Mouse (Mus musculus) left cerebral cortex, postnatal 25 days (tissue): Measurements from ENCODE around the gene Tgfb2. TPM values are rescaled to one million over a fixed set of nuclear protein-coding genes. Genes with fewer than 3 reads are reported as not detected.

Experiments
- DNase-seq, 2 experiments: peaks; one replicate each; pipeline ENCODE4 v3.0.0; 2022; ENCODE audit warnings: low spot score in 2 of 2, mixed read lengths in 1 of 2
- intact Hi-C: fragments of 180-260 bp; cut with DNase I; formaldehyde crosslinking; loops from one replicate; pipeline ENCODE4 v1.15.1; 2025
- total RNA-seq, 2 experiments: library from RNA; stranded (reverse); gene quantifications; 2 replicates each; pipeline ENCODE4 v1.2.3; 2021

The Tgfb2 gene
- total RNA-seq, result 1 to 10 TPM; 7.6 to 8.4 TPM

DNA sequence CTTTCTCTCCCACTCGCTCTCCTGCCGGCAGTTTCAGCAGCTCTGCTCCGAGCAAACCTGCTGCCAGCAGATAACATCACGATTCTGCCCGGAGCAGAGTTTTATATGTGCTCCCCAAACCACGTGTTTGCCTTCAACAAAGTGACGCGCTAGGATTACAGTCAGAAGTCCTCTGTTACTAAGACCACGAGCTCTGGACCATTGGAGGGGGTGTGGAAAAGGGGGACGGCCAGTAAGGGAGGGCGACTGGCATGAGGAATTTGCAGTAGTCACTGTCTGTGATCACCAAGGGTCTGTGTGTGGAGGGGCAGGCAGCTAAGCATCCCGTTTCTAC, at the start of gene Tgfb2:
Tgfb2 (minus strand) TSS at position 75 of the 334 bp plus-strand sequence.
- intact Hi-C loops, result loop anchor here (5.0 to 10.0 kb wide), 3 partner anchors 314 to 591 kb away; partner anchors contain the start of gene Lyplal1
- peak; percentile 26 to 31 for DNase-seq

DNA sequence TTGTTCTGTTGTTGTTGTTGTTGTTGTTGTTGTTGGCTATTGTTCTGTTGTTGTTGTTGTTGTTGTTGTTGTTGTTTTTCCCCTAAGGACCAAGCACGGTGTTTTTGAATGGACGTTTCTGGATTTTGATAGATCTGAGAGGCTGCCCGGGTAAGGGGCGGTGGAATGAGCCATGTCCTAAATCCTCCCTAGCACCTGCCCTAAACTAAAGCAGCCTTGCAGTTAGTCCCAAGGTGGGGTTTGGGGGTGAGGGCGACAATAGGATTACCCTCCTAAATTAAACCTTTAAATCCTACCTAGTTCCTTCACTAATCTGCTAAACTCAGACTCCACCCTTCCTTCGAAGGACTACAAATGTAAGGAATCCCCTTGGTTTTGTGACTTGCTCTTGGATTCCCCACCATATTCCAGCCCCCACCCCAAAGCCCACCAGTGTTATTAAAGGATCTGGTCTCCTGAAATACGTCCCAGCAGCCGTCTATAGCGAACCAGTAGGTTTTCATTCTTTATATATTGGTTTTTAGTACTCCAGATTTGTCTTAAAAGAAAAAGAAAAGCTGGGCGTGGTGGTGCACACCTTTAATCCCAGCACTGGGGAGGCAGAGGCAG, 44.0 kb upstream of the Tgfb2 start:
- intact Hi-C loops, result no loop called here
- no peak for DNase-seq

GRCm38 (mm10) chr1:186748724-186749653, 43.2 kb upstream of the Tgfb2 start, which contains the start of gene Rrp15:
TSS of gene Rrp15 (minus strand) at chr1:186749358.
- intact Hi-C loops, result no loop called here
- DNase-seq, result peak; percentile 85 to 86

- DNase-seq, result no peak
- intact Hi-C loops, result no loop called here
Observed at GRCm38 (mm10) chr1:186739828-186740227, 34.0 kb upstream of the Tgfb2 start.

GRCm38 (mm10) chr1:186735537-186735936, 29.7 kb upstream of the Tgfb2 start:
- DNase-seq, result no peak
- intact Hi-C loops, result no loop called here

DNA sequence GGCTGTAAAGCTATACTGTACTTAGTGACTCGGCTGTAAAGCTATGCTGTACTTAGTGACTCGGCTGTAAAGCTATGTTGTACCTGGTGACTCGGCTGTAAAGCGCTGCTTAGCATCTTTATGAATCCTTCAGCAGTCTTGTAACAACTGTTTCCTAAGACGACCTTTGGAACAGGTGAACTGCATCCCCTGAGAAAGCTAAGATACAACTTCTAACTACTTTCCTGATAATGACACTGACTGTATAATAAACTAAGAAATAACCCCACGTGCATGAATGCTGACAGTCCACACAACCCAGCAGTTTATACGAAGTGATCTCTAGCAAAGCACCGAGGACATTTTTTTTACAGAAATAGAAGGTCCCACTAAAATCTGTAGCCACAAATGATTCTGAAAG, 27.3 kb upstream of the Tgfb2 start:
- DNase-seq, result no peak
- intact Hi-C loops, result no loop called here

DNA sequence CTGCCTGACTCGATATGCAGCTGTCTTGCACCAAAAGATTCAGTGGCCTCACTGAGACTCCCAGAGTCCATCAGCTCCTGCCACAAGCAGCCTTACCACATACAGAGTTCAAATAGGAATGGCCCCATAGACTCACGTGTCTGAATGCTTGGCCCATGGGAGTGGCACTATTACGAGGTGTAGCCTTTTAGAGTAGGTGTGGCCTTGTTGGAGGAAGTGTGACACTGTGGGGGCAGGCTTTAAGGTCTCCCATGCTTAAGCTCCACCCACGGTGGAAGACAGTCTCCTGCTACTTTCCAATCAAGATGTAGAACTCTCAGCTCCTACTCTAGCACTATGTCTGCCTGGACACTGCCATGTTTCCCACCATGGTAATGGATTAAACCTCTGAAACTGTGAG, 23.0 kb upstream of the Tgfb2 start:
- intact Hi-C loops, result no loop called here
- no peak for DNase-seq

GRCm38 (mm10) chr1:186726117-186726516, 20.3 kb upstream of the Tgfb2 start:
- intact Hi-C loops, result no loop called here
- no peak for DNase-seq

DNA sequence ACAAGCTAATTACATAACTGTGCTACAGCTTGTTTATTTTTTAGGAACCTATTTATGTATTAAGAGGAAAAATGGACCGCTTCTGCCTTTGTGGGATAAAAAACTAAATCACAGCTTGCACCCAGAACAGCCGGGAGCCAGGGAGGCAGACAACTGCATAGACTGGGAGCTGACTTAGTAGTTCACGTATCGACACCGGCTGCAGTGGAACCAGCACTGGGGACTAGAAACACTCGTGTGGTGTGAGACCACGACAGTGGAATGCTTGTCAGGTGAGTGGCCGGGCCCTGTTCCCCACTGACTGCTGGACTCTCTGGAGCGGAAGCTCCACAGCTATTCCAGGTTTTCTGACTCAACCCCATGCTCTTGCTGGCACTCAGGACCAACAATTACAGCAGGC, 16.5 kb upstream of the Tgfb2 start:
- no peak for DNase-seq
- intact Hi-C loops, result loop anchor here (2.0 to 5.0 kb wide), 4 partner anchors 330 to 1177 kb away; no protein-coding TSS in a partner anchor

GRCm38 (mm10) chr1:186721846-186722245, 16.1 kb upstream of the Tgfb2 start:
- DNase-seq, result peak; percentile 86 to 87
- intact Hi-C loops, result loop anchor here (2.0 to 5.0 kb wide), 4 partner anchors 330 to 1177 kb away; no protein-coding TSS in a partner anchor

GRCm38 (mm10) chr1:186721166-186721565, 15.4 kb upstream of the Tgfb2 start:
- DNase-seq, result no peak
- intact Hi-C loops, result loop anchor here (5.0 kb wide), 2 partner anchors 329 to 539 kb away; no protein-coding TSS in a partner anchor

DNA sequence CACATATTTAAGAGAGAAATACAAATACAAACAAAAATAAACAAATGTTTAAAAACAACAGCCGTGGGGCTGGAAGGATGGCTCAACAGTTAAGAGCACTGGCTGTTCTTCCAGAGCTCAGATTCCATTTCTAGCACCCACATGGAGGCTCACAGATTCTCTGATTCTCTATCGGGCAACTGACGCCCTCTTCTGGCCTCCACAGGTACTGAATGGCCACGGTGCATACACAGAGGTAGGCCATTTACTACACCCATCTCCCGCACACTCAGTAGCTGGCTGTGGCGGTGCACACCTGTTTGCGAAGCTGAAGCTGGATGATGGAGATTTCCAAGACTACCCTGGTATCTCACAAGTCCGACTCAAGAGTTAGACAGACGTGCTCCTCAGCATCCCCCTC, 13.9 kb upstream of the Tgfb2 start:
- intact Hi-C loops, result loop anchor here (5.0 kb wide), 2 partner anchors 327 to 537 kb away; no protein-coding TSS in a partner anchor

GRCm38 (mm10) chr1:186718881-186719280, 13.1 kb upstream of the Tgfb2 start:
- intact Hi-C loops, result no loop called here
- DNase-seq, result no peak

More for the DNA sequence above, 13.9 kb upstream of the Tgfb2 start:
- no peak for DNase-seq

DNA sequence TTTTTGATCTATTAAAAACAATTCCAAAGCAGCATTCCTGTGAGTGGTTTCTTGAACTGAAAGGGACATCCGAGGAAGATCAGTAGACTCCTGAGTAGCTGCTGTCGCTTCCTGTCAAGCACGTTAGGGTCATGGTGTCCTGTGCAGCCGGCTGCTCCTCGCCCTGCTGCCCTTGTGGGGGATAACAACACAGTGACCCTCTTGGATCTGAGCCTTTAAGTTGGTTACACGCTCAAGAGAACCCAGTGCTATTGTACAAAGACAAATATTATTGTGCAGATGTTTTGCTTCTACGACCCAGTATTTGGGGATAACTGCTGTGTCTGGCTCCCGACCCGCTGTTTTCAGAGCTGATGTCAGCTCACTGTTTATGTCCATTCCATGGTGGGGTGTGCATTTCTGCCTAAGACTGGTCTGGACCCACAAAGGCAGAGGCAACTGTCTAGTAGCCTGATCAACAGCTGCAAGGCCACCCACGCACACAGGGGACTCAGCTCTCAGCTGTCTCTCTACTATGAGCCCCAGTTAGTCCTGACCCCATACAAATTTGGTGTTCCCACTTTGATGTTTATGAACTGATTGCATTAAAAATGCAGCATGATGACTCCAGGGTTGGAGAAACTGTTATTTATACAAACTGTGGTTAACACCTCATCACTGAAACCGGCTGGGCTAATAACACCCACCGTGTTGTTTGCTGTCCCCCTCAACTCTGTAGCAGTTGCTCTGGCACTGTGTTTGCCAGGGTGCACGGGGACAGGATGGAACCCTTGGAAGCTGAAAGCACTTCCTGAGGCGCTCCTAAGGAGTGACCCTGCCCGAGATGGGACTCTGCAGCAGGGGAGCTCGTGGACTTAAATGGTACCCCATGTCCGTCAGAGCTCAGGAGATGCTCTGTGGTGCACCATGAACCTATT, 9.4 kb upstream of the Tgfb2 start:
- intact Hi-C loops, result no loop called here
- DNase-seq, result no peak

DNA sequence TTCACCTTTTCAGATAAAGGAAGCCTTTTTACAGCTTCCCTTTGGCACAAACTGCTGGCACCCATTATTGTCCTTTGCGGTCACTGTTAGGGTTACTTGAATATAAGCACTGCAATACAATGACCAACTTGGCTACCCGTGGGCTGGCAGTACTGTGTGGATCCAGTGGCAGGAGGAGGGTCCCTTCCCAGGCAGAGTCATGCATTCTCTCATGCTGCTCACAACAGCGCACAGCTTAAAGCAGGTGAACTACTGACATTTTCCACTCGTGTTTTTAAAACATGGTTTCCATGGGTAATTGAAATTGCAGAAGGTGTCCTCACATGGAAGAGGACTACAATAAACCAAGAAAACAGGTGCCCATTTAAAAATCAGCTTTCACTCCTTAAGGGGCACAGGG, 8.4 kb upstream of the Tgfb2 start:
- no peak for DNase-seq
- intact Hi-C loops, result no loop called here

DNA sequence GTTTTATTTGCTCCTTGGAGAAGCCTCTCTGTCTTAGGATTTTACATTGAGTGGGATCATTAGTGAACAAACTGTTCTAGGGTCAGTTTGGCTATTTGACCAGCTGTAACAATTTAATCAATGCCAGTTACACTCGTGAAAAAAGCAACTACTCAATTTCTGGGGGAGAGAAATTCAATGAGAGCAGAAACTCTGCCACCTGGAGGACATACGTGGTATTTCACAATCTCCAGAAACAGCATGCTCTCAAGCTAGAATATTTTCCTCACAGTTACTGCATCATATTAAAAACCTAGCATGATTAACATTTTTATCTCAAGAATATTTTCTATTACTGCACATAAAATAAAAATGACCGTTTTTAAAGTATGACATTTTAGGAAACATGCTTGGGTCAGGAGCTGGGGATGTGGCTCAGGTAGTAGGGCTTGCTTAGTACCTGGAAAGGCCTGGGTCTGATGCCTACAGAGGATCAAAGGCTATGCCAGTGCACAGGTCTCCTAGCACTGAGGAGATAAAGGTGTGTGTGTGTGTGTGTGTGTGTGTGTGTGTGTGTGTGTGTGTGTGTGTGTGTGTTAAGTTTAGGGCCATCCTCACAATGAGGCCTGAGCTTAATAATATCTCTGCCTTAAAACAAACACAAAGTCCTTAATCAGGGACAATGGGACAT, 7.1 kb upstream of the Tgfb2 start:
- intact Hi-C loops, result loop anchor here (2.0 kb wide), 1 partner anchor 1166 kb away; no protein-coding TSS in a partner anchor
- DNase-seq, result peak; percentile 43 to 55

DNA sequence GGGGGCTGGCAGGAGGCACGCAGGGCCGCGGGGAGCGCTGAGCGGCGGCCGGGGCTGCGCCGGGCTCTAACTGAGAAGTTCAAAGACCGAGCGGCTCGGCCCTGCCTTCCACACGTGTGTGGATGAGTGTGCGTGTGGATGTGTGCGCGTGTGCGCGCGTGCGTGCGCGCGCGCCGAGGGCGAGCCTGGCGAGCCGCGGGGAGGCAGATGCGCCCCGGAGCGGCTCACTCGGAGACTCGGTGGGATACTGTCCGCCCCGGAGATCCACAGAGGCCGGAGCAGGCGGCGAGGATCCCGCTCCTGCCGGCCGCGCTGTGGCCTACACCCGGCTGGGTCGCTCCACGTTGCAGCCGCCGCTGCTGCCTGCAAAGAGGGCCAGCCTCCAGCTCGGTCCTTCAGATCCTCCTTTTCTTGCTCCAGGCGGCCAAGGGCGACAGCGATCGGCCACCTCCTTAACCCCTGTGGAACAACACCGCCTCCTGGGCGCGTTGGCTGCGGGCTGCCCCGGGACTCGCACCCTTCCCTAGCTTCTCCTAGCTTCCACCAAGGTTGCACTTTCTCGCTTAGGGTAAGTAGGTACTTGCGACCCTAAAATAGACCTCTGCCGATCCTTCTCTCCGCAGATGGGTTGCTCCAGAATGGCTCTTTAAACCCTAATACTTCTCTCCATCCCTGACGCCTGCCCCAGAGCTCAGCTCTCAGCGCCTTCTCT, 430 bp downstream of the Tgfb2 start:
- DNase-seq, result peak; percentile 53 to 69
- intact Hi-C loops, result loop anchor here (5.0 to 10.0 kb wide), 3 partner anchors 313 to 591 kb away; partner anchors contain the start of gene Lyplal1
